Mouse (Mus musculus) thymus, adult 2 months (tissue): ENCODE data around the gene Aloxe3. TPM values are rescaled to one million over a fixed set of nuclear protein-coding genes. Genes with fewer than 3 reads are reported as not detected.

Source experiments
- DNase-seq: peaks from one replicate; pipeline ENCODE4 v3.0.0; 2021
- H3K27ac ChIP-seq: fragments of 200-500 bp; 2 replicates; pipeline ENCODE4 v1.5.1; 2012; ENCODE audit warnings: low read length, control low read depth; ENCODE audit not compliant: control insufficient read depth, insufficient read depth
- H3K27me3 ChIP-seq: fragments of 200-500 bp; 2 replicates; pipeline ENCODE4 v1.6.1; 2012; ENCODE audit warnings: mild to moderate bottlenecking, low read length, moderate library complexity, mixed read lengths; ENCODE audit not compliant: control insufficient read depth, insufficient read depth
- H3K36me3 ChIP-seq: fragments of 200-500 bp; 2 replicates; pipeline ENCODE4 v1.6.1; 2012; ENCODE audit warnings: mild to moderate bottlenecking, low read length, moderate library complexity; ENCODE audit not compliant: control insufficient read depth, insufficient read depth
- H3K4me1 ChIP-seq: fragments of 200-500 bp; replicated peaks from 2 replicates; pipeline ENCODE4 v1.6.1; 2012; ENCODE audit warnings: low read length; ENCODE audit not compliant: control insufficient read depth, insufficient read depth
- H3K4me3 ChIP-seq: fragments of 200-500 bp; 2 replicates; pipeline ENCODE4 v1.5.1; 2012; ENCODE audit warnings: mild to moderate bottlenecking, low read length, control low read depth, moderate library complexity; ENCODE audit not compliant: control insufficient read depth, insufficient read depth
- CTCF ChIP-seq: fragments of 200-500 bp; IDR thresholded peaks from 2 replicates; pipeline ENCODE4 v1.5.1; 2012; ENCODE audit warnings: mild to moderate bottlenecking, control low read depth, low read length, moderate library complexity, borderline replicate concordance; ENCODE audit not compliant: control insufficient read depth, poor library complexity, insufficient read depth; ENCODE audit errors: extremely low read depth
- POLR2A ChIP-seq: fragments of 200-500 bp; IDR thresholded peaks from 2 replicates; pipeline ENCODE4 v1.6.1; 2012; ENCODE audit warnings: mild to moderate bottlenecking, low read length, control low read depth, moderate library complexity; ENCODE audit not compliant: control insufficient read depth, poor library complexity, insufficient read depth; ENCODE audit errors: extremely low read depth
- WGBS: fragments of 180-500 bp; shearing (Covaris S2); methylation state at CpG from one replicate; pipeline ENCODE4 v1.1.7; 2018; 5-methylcytosine and 5-hydroxymethylcytosine counted together
- polyA plus RNA-seq: library from polyadenylated mRNA; depleted of rRNA; stranded (reverse); fragments of >200 nt; gene quantifications from 2 replicates; pipeline ENCODE4 v1.2.3, GENCODE M21; 2012

Gene Aloxe3
- polyA plus RNA-seq, 1 experiment: 2.0 TPM

DNA sequence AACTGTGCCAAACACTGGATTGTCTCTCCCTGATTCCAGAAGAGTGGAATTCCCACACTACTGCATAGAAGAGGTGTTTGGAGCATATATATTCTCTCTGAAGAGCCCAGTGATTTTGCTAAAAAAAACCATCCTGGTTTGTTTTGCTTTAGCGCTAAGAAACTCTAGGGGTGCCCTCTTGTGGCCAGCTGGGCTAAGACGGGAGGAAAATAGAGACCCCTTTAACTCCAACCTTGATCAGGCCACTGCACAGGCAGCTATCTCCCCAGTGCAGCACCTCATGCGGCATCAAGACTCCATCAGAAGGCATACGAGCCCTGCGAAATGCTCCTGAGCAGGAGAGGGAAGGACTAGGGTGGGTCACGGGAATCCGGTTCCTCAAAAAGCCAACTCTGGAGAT, 24.7 kb downstream of the Aloxe3 start:
- no peak for TF ChIP-seq POLR2A
- 0 out of 2 replicates have a peak, but pooled peaks have one; percentile 42 for TF ChIP-seq CTCF

DNA sequence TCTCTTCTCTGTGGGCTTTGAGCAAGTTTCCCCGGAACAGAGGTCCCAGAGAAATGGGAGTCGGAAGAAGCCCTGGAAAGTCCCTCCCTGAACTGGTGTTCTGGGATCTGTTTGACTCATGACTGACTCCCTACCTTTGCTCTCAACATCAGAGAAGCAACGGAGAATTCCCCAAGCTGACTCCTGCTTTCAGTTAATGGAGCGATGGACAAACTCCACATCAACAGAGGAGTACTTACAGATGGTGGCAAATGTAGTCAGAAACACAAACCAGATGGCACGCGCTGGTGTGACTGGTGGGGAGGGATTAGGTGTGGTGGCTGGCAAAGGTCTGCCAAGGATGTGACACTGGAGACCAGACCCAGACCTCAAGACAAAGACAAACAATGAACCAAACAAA, 25.3 kb downstream of the Aloxe3 start:
- H3K4me3 ChIP-seq: no peak overlapping the region
- 73% methylated on average over 6 of the region's 6 CpGs for WGBS
- TF ChIP-seq CTCF (no peak), POLR2A (no peak)
- no peaks in the 10 kb centered on the region for H3K27me3 ChIP-seq
- no peaks in the 10 kb centered on the region for H3K36me3 ChIP-seq
- no peak overlapping the region for H3K27ac ChIP-seq
- H3K4me1 ChIP-seq: no peaks in the 10 kb centered on the region
- DNase-seq: no peak

More for the DNA sequence above, 24.7 kb downstream of the Aloxe3 start:
- Histone ChIP-seq H3K27ac (no peak overlapping the region), H3K4me3 (no peak overlapping the region), H3K36me3 (no peaks in the 10 kb centered on the region), H3K4me1 (no peaks in the 10 kb centered on the region), H3K27me3 (no peaks in the 10 kb centered on the region)
- WGBS: 7% methylated on average over 7 of the region's 7 CpGs
- peak; percentile 78 for DNase-seq

DNA sequence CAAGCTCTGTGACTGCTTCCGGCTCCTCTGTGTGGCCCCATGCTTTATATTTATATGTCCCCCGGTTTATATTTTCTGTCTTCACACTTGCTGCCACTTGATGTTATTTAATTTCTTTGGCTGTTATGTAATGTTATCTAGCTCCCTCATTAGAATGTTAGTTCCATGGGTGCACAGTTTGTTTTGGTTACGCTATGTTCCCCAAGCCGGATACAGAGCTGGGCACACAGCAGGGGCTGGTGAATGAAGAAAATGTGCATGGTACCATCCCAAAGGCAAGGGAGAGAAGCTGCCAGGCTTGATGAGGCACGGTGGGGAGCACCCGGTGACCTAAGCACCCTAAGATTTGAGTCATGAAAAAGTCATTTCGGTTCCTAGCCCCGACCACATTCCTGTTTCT, 28.1 kb downstream of the Aloxe3 start:
- TF ChIP-seq CTCF: no peak
- no peak for TF ChIP-seq POLR2A
- DNase-seq: no peak
- no peaks in the 10 kb centered on the region for H3K4me1 ChIP-seq
- H3K27ac ChIP-seq: no peak overlapping the region
- WGBS: 84% methylated on average over 8 of the region's 8 CpGs
- no peak overlapping the region for H3K4me3 ChIP-seq
- no peaks in the 10 kb centered on the region; the same call in 1 of the 2 replicates for H3K27me3 ChIP-seq
- no peaks in the 10 kb centered on the region for H3K36me3 ChIP-seq

DNA sequence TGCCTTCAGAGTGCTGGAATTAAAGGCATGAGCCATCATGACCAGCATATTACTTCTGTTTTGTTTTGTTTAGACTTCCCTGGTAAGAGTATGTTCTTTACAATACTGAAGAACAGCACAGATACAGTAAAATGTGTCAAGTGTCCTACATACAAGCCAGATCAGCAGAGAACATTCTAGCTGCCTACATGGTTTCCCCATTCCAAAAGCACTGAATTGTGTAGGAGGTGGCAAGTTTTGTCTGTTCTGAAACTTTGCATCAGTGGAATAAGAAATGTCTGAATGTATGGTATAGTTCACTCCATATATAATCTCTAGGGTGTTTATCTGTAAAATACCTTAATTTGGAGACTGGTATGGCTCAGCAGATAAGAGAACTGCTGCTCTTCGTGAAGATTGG, 29.7 kb downstream of the Aloxe3 start:
- Histone ChIP-seq H3K27me3 (no peaks in the 10 kb centered on the region; the same call in 1 of the 2 replicates), H3K4me1 (no peaks in the 10 kb centered on the region), H3K27ac (no peak overlapping the region), H3K4me3 (no peak overlapping the region), H3K36me3 (no peaks in the 10 kb centered on the region)
- TF ChIP-seq CTCF (no peak), POLR2A (no peak)
- no peak for DNase-seq
- WGBS: 38% methylated on average over 1 of the region's 1 CpGs

GRCm38 (mm10) chr11:69156800-69157199, 31.1 kb downstream of the Aloxe3 start, which contains the start of gene Alox12b:
Gene Alox12b (plus strand): TSS chr11:69156989.
- Histone ChIP-seq H3K4me1 (no peaks in the 10 kb centered on the region), H3K27ac (no peak within 1 kb of the TSS), H3K4me3 (no peak within 1 kb of the TSS), H3K27me3 (no peaks in the 10 kb centered on the region; the same call in 1 of the 2 replicates), H3K36me3 (no peaks in the 10 kb centered on the region)
- no peak for TF ChIP-seq CTCF
- TF ChIP-seq POLR2A: no peak
- no peak for DNase-seq
- WGBS: 10% methylated on average over 18 of the region's 18 CpGs

- no peaks in the 10 kb centered on the region for H3K27me3 ChIP-seq
- TF ChIP-seq POLR2A (no peak), CTCF (no peak)
- 90% methylated on average over 12 of the region's 12 CpGs for WGBS
- no peaks in the 10 kb centered on the region for H3K4me1 ChIP-seq
- no peak for DNase-seq
- no peaks in the 10 kb centered on the region for H3K36me3 ChIP-seq
- no peak overlapping the region for H3K27ac ChIP-seq
- no peak overlapping the region for H3K4me3 ChIP-seq
Measured at GRCm38 (mm10) chr11:69169313-69169712, 43.6 kb downstream of the Aloxe3 start.

- DNase-seq: peak; percentile 42
- no peaks in the 10 kb centered on the region for H3K27me3 ChIP-seq
- WGBS: 35% methylated on average over 7 of the region's 7 CpGs
Measured at GRCm38 (mm10) chr11:69171626-69172025, 45.9 kb downstream of the Aloxe3 start.

More at GRCm38 (mm10) chr11:69171626-69172025, 45.9 kb downstream of the Aloxe3 start:
- Histone ChIP-seq H3K27ac (no peak overlapping the region), H3K4me1 (no peaks in the 10 kb centered on the region), H3K36me3 (no peaks in the 10 kb centered on the region), H3K4me3 (no peak overlapping the region)
- no peak for TF ChIP-seq POLR2A
- peak; percentile 85; the same call in 1 of the 2 replicates for TF ChIP-seq CTCF
